Mouse (Mus musculus) heart, embryonic 14.5 days (tissue): ENCODE measurements at regions not wholly inside any gene's neighbourhood (a gene's known extent, or its start where the extent isn't known, plus 50 kb on each side); places are given as distances from the start of the nearest gene placed in this dataset.
A peak's percentile ranks its signal among the peaks of the same experiment; 100 is the strongest.

Experiments used
- ATAC-seq: fragments of 200-750 bp; cut with Nextera tagmentation; 2 replicates; pipeline ENCODE4 v1.8.0; 2017; ENCODE audit warnings: low read depth, moderate TSS enrichment; ENCODE audit not compliant: insufficient number of reproducible peaks, insufficient read depth, low FRiP score
- H3K27ac ChIP-seq, 2 experiments: fragments of 200-500 bp in 1 of 2; fragments of 300-500 bp in 1 of 2; sonication (generic) in 1 of 2; replicated peaks in 1 of 2; 2 replicates each; pipeline ENCODE4 v1.5.1; 2012 to 2014; ENCODE audit warnings: low read depth in 2 of 2, low read length in 2 of 2, control low read depth in 1 of 2, mild to moderate bottlenecking in 1 of 2, mixed read lengths in 1 of 2; ENCODE audit not compliant: control insufficient read depth in 1 of 2, insufficient read depth in 1 of 2
- H3K27me3 ChIP-seq: fragments of 300-500 bp; sonication (generic); 2 replicates; pipeline ENCODE4 v1.6.1; 2014; ENCODE audit warnings: mild to moderate bottlenecking, low read length, control low read depth; ENCODE audit not compliant: control insufficient read depth, insufficient read depth
- H3K36me3 ChIP-seq: fragments of 300-500 bp; sonication (generic); 2 replicates; pipeline ENCODE4 v1.6.1; 2014; ENCODE audit warnings: mild to moderate bottlenecking, control low read depth, low read length, mixed read lengths; ENCODE audit not compliant: control insufficient read depth, insufficient read depth
- H3K4me1 ChIP-seq, 2 experiments: fragments of 200-500 bp in 1 of 2; fragments of 300-500 bp in 1 of 2; sonication (generic) in 1 of 2; 2 replicates each; pipeline ENCODE4 v1.6.1; 2012 to 2014; ENCODE audit warnings: low read length in 2 of 2, control low read depth in 1 of 2, mixed read lengths in 1 of 2; ENCODE audit not compliant: control insufficient read depth in 2 of 2, insufficient read depth in 2 of 2
- H3K4me2 ChIP-seq: fragments of 300-500 bp; sonication (generic); 2 replicates; pipeline ENCODE4 v1.6.1; 2014; ENCODE audit warnings: mild to moderate bottlenecking, low read length
- H3K4me3 ChIP-seq, 2 experiments: fragments of 200-500 bp in 1 of 2; fragments of 300-500 bp in 1 of 2; sonication (generic) in 1 of 2; 2 replicates each; pipeline ENCODE4 v1.5.1; 2012 to 2014; ENCODE audit warnings: low read length in 2 of 2, mild to moderate bottlenecking in 2 of 2, control low read depth in 1 of 2, low read depth in 1 of 2, moderate library complexity in 1 of 2; ENCODE audit not compliant: control insufficient read depth in 1 of 2, insufficient read depth in 1 of 2
- H3K9ac ChIP-seq: fragments of 300-500 bp; sonication (generic); 2 replicates; pipeline ENCODE4 v1.6.1; 2014; ENCODE audit warnings: mild to moderate bottlenecking, low read length
- H3K9me3 ChIP-seq: fragments of 300-500 bp; sonication (generic); 2 replicates; pipeline ENCODE4 v1.6.1; 2016; ENCODE audit warnings: low read length, control low read depth; ENCODE audit not compliant: control insufficient read depth
- WGBS: fragments of 180-500 bp; shearing (Covaris S2); extraction: QIAGEN DNeasy Blood & Tissue Kit; methylation state at CpG from one replicate; pipeline ENCODE4 v1.1.7; 2014; 5-methylcytosine and 5-hydroxymethylcytosine counted together

GRCm38 (mm10) chr5:111513976-111514375, 96.8 kb downstream of the Mn1 start:
- Histone ChIP-seq H3K27ac (0 out of 4 replicates have a peak overlapping the region, but pooled peaks of 1 of the 2 experiments have one; percentile 11), H3K36me3 (no peaks in the 10 kb centered on the region), H3K9me3 (no peaks in the 10 kb centered on the region), H3K4me3 (no peak overlapping the region), H3K4me2 (no peak overlapping the region), H3K9ac (no peak overlapping the region), H3K4me1 (peaks cover 28 to 48% of the 10 kb centered on the region in 2 experiments), H3K27me3 (no peaks in the 10 kb centered on the region)
- ATAC-seq, result no peak
- 68% methylated on average over 6 of the region's 6 CpGs for WGBS

- H3K4me1 ChIP-seq, result peaks cover 23 to 30% of the 10 kb centered on the region in 2 experiments
- H3K4me3 ChIP-seq, result no peak overlapping the region
- WGBS, result 58% methylated on average over 3 of the region's 3 CpGs
- H3K27ac ChIP-seq, result peak overlapping the region; percentile 46 to 60
- no peak for ATAC-seq
- no peaks in the 10 kb centered on the region for H3K27me3 ChIP-seq
- H3K9me3 ChIP-seq, result no peaks in the 10 kb centered on the region
- peak overlapping the region; percentile 26; the same call in 1 of the 2 replicates for H3K4me2 ChIP-seq
- no peaks in the 10 kb centered on the region for H3K36me3 ChIP-seq
- H3K9ac ChIP-seq, result peak overlapping the region; percentile 31; the same call in 1 of the 2 replicates
Observed at GRCm38 (mm10) chr5:111519059-111519458, 101.9 kb downstream of the Mn1 start.

GRCm38 (mm10) chr5:111519500-111520041, 102.4 kb downstream of the Mn1 start:
- WGBS, result 9% methylated on average over 7 of the region's 7 CpGs
- Histone ChIP-seq H3K36me3 (no peaks in the 10 kb centered on the region), H3K4me2 (peak overlapping the region; percentile 26), H3K4me1 (peaks cover 19 to 25% of the 10 kb centered on the region in 2 experiments), H3K4me3 (no peak overlapping the region), H3K27ac (peak overlapping the region; percentile 46 to 60), H3K9ac (peak overlapping the region; percentile 31; the same call in 1 of the 2 replicates), H3K27me3 (no peaks in the 10 kb centered on the region), H3K9me3 (no peaks in the 10 kb centered on the region)
- no peak for ATAC-seq

- H3K4me2 ChIP-seq, result no peak overlapping the region
- H3K9me3 ChIP-seq, result no peaks in the 10 kb centered on the region
- H3K27ac ChIP-seq, result no peak overlapping the region
- ATAC-seq, result no peak
- H3K4me3 ChIP-seq, result no peak overlapping the region
- no peak overlapping the region for H3K9ac ChIP-seq
- peaks cover 3% of the 10 kb centered on the region; the same call in 1 of the 2 replicates for H3K27me3 ChIP-seq
- no peaks in the 10 kb centered on the region for H3K36me3 ChIP-seq
- H3K4me1 ChIP-seq, result peaks cover 19 to 24% of the 10 kb centered on the region in 2 experiments
- WGBS, result 63% methylated on average over 2 of the region's 2 CpGs
Observed at GRCm38 (mm10) chr5:111521866-111522265, 104.7 kb downstream of the Mn1 start.

GRCm38 (mm10) chr5:111522586-111522985, 105.4 kb downstream of the Mn1 start:
- Histone ChIP-seq H3K4me1 (peaks cover 19 to 27% of the 10 kb centered on the region in 2 experiments), H3K4me2 (no peak overlapping the region), H3K9me3 (no peaks in the 10 kb centered on the region), H3K27me3 (peaks cover 5% of the 10 kb centered on the region; the same call in 1 of the 2 replicates), H3K27ac (no peak overlapping the region), H3K9ac (no peak overlapping the region), H3K36me3 (no peaks in the 10 kb centered on the region), H3K4me3 (no peak overlapping the region)
- WGBS, result 42% methylated on average over 7 of the region's 7 CpGs
- no peak for ATAC-seq

- Histone ChIP-seq H3K4me2 (no peak overlapping the region), H3K9ac (no peak overlapping the region), H3K4me3 (no peak overlapping the region), H3K36me3 (no peaks in the 10 kb centered on the region), H3K9me3 (no peaks in the 10 kb centered on the region), H3K27ac (no peak overlapping the region), H3K27me3 (peaks cover 12% of the 10 kb centered on the region; the same call in 1 of the 2 replicates), H3K4me1 (peaks cover 36 to 55% of the 10 kb centered on the region in 2 experiments)
- 85% methylated on average over 10 of the region's 10 CpGs for WGBS
- no peak for ATAC-seq
Observed at GRCm38 (mm10) chr5:111527741-111528140, 110.6 kb downstream of the Mn1 start.

GRCm38 (mm10) chr5:111529096-111529495, 111.9 kb downstream of the Mn1 start:
- no peaks in the 10 kb centered on the region for H3K9me3 ChIP-seq
- peak overlapping the region; percentile 21; the same call in 1 of the 2 replicates for H3K9ac ChIP-seq
- WGBS, result 2% methylated on average over 9 of the region's 9 CpGs
- peaks cover 17% of the 10 kb centered on the region; the same call in 1 of the 2 replicates for H3K27me3 ChIP-seq
- 0 out of 2 replicates have a peak overlapping the region, but pooled peaks have one; percentile 24 for H3K4me2 ChIP-seq
- peak; percentile 51 for ATAC-seq
- no peak overlapping the region for H3K4me3 ChIP-seq
- H3K4me1 ChIP-seq, result peaks cover 43 to 67% of the 10 kb centered on the region in 2 experiments
- peak overlapping the region; percentile 50 to 67 for H3K27ac ChIP-seq
- H3K36me3 ChIP-seq, result no peaks in the 10 kb centered on the region
